Mouse (Mus musculus): ENCODE measurements around the gene Sla2. TPM values are rescaled to one million over a fixed set of nuclear protein-coding genes. Genes with fewer than 3 reads are reported as not detected.
"Not testable (repeated sequence)": the region's sequence is repeated elsewhere in the genome, so short reads cannot be mapped to it uniquely, and the experiment has no call there.

Sla2 gene
- polyA plus RNA-seq (2012; ENCODE audit: insufficient read depth, insufficient read length, low replicate concordance, missing spikeins), result not detected in 2 replicates

DNA sequence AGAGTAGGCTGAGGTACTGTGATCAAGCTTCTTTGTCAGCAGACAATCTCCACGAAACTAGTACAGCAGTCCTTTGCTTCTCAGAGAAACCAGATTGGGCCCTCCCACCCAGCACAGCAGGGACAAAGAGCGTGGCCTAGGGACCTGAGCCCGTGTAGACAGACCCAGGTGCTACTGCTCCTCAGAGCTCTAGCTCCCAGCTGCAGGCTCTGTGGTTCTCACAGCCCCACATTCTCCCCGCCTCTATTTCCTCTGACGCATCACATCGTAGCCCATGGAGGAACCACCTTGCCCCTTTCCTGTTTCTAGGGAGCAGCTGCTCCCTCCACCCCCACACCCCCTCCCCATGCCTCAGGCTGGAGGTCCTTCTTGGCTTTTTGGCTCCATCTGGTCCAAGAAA, at the start of gene Sla2:
Gene Sla2, minus strand, starts transcription at position 176 of the 400 bp plus-strand sequence.
- Histone ChIP-seq H3K4me3 (ENCODE audit: insufficient read depth, low read depth, low read length) (no peak within 1 kb of the TSS; the same call in 1 of the 2 replicates), H3K27ac (ENCODE audit: insufficient read depth, low read depth, low read length) (no peak within 1 kb of the TSS), H3K4me1 (ENCODE audit: control insufficient read depth, insufficient read depth, low read length) (peaks cover 3% of the 10 kb centered on the region; the same call in 1 of the 2 replicates)
- TF ChIP-seq POLR2A (IDR thresholded peaks at IDR 0.05; ENCODE audit: insufficient read depth, low read depth, low read length) (no peak), CTCF (IDR thresholded peaks at IDR 0.05; ENCODE audit: insufficient read depth, low read depth, low read length) (no peak)
- 64% methylated on average over 6 of the region's 6 CpGs for WGBS

DNA sequence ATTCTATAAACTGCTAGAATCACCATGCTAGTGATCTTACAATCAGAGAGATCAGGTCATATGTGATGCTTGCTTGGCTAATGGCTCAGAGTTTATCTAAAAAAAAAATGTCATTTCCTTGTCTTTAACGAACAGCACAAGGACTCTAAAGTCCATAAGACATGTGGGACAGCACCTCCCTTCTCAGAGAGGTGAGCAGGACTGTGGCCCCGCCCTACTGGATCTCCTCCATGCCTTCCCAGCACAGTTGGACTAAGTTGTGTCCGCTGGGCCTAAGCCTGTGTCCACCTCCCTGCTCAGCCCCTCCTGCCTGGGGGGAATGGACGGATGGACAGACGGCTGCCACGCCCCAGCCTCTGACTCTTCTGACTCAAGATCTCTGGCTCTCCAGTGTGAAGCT, 48.0 kb upstream of the Sla2 start:
- TF ChIP-seq POLR2A (IDR thresholded peaks at IDR 0.05; ENCODE audit: insufficient read depth, low read depth, low read length) (no peak), CTCF (IDR thresholded peaks at IDR 0.05; ENCODE audit: insufficient read depth, low read depth, low read length) (no peak)
- WGBS, result 85% methylated on average over 6 of the region's 6 CpGs
- no peak overlapping the region for H3K4me3 ChIP-seq (ENCODE audit: insufficient read depth, low read depth, low read length)
- peaks cover 9% of the 10 kb centered on the region for H3K4me1 ChIP-seq (ENCODE audit: control insufficient read depth, insufficient read depth, low read length)
- H3K27ac ChIP-seq (ENCODE audit: insufficient read depth, low read depth, low read length), result no peak overlapping the region

DNA sequence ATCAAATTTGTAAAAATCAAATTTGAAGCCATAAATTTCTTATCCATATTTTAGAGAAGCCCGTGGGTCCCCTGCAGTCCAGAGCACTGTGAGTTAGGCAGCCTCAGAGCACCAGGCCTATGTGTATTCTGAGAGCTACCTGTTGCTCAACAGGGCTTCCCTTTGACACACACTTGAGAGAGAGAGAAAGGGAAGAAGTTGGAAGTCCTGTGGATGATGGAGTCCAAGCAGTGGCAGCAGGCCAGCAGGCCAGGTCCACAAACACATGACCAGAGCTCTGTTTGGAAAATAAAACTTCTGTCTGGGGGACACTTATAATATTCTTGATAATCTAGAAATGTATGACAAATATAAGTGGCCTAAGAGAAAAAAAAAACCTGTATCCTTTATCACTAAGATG, 46.4 kb upstream of the Sla2 start:
- no peak overlapping the region for H3K4me3 ChIP-seq (ENCODE audit: insufficient read depth, low read depth, low read length)
- TF ChIP-seq POLR2A (IDR thresholded peaks at IDR 0.05; ENCODE audit: insufficient read depth, low read depth, low read length), result no peak
- TF ChIP-seq CTCF (IDR thresholded peaks at IDR 0.05; ENCODE audit: insufficient read depth, low read depth, low read length), result no peak
- peaks cover 5% of the 10 kb centered on the region for H3K4me1 ChIP-seq (ENCODE audit: control insufficient read depth, insufficient read depth, low read length)
- no peak overlapping the region for H3K27ac ChIP-seq (ENCODE audit: insufficient read depth, low read depth, low read length)
- 90% methylated on average over 1 of the region's 1 CpGs for WGBS

DNA sequence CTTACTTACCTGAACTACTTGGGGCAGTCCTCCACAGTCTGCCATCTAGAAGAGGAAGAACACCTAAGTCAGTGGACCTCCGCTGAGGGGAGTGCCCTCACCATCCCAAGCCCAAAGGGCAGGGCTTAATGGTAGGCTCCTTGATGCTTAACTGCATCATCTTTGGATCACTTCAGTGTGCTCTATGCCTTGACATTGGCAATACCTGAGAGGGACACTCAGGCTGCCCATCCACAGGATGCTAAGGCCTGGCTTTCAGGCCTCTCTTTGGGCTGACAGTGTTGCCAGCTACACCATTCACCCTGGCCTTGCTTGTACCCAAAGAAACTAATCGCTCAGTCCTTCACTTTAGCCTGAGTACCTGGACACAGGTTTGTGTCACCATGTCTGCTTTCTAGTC, 44.4 kb upstream of the Sla2 start:
- Histone ChIP-seq H3K27ac (ENCODE audit: insufficient read depth, low read depth, low read length) (no peak overlapping the region), H3K4me3 (ENCODE audit: insufficient read depth, low read depth, low read length) (no peak overlapping the region), H3K4me1 (ENCODE audit: control insufficient read depth, insufficient read depth, low read length) (no peaks in the 10 kb centered on the region)
- 98% methylated on average over 2 of the region's 2 CpGs for WGBS
- TF ChIP-seq CTCF (IDR thresholded peaks at IDR 0.05; ENCODE audit: insufficient read depth, low read depth, low read length) (no peak), POLR2A (IDR thresholded peaks at IDR 0.05; ENCODE audit: insufficient read depth, low read depth, low read length) (no peak)

DNA sequence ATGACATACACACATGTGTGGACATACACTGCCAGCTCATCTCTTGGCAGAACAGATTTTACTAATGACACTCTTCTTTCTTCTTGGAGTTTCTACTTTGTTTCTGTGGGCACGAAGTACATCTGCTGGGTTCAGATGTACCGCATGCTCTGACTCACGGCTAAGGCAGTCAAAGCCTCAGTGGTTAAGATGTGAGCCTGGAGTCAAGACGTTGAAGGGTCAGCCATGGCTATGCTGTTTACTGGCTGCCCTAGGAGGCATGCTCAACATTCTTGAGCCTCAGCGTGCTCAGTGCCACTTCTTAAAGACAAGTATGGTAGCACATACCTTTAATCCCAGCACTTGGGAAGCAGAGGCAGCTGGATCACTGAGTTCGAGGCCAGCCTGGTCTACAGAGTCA, 43.6 kb upstream of the Sla2 start:
- Histone ChIP-seq H3K27ac (ENCODE audit: insufficient read depth, low read depth, low read length) (no peak overlapping the region), H3K4me1 (ENCODE audit: control insufficient read depth, insufficient read depth, low read length) (peaks cover 3% of the 10 kb centered on the region; the same call in 1 of the 2 replicates), H3K4me3 (ENCODE audit: insufficient read depth, low read depth, low read length) (no peak overlapping the region)
- no peak for TF ChIP-seq CTCF (IDR thresholded peaks at IDR 0.05; ENCODE audit: insufficient read depth, low read depth, low read length)
- TF ChIP-seq POLR2A (IDR thresholded peaks at IDR 0.05; ENCODE audit: insufficient read depth, low read depth, low read length), result no peak
- 87% methylated on average over 6 of the region's 6 CpGs for WGBS

DNA sequence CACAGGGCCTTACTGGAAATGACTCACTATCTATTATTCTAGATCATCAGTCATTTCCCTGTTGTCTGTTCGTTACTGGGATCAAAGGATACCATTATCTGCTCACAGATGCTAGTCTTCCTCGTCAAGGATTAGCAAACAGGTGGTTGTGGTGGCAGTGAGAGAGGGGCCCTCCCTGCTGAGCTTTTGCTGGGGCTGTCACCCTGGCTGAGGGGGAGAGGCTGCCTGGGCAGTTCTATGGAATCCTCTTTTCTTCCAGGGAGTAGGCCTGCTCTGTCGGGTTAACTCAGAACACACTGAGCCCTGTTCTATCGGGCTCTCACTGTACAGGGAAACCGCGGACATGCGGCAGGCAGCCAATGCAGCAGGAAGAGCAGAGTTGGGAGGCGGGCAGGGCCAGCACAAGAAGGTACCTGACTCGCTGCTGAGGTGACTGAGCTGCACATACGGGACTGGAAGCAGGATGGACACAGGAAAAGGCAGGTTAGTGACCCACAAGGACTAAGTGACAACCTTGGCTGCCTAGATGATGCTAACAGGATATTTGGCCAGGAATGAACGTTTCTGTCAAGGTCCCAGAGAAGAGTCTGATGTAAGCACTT, 42.6 kb upstream of the Sla2 start:
- no peak overlapping the region for H3K27ac ChIP-seq (ENCODE audit: insufficient read depth, low read depth, low read length)
- H3K4me1 ChIP-seq (ENCODE audit: control insufficient read depth, insufficient read depth, low read length), result peaks cover 3% of the 10 kb centered on the region; the same call in 1 of the 2 replicates
- TF ChIP-seq POLR2A (IDR thresholded peaks at IDR 0.05; ENCODE audit: insufficient read depth, low read depth, low read length) (no peak), CTCF (IDR thresholded peaks at IDR 0.05; ENCODE audit: insufficient read depth, low read depth, low read length) (no peak)
- no peak overlapping the region for H3K4me3 ChIP-seq (ENCODE audit: insufficient read depth, low read depth, low read length)
- 67% methylated on average over 11 of the region's 11 CpGs for WGBS

DNA sequence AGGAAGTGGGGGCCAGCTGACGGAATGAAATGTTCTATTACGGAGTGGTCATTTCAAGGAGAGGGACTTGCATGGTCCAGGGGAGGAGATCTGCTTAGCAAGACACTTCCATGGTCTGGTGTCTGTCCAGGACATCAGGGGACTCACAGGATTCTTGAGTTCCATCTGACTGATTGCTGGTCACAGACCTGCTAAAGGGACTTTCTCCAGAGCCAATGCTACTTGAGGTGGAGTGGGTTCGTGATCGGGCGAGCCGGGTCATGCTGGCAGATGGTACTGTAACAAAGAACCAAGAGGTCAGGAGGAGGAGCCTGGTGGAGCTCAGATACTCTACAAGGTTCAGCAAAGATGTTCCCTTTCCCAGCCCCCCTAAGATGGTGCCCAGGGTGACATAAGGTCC, 41.6 kb upstream of the Sla2 start:
- TF ChIP-seq POLR2A (IDR thresholded peaks at IDR 0.05; ENCODE audit: insufficient read depth, low read depth, low read length) (no peak), CTCF (IDR thresholded peaks at IDR 0.05; ENCODE audit: insufficient read depth, low read depth, low read length) (no peak)
- WGBS, result 95% methylated on average over 6 of the region's 6 CpGs
- Histone ChIP-seq H3K4me3 (ENCODE audit: insufficient read depth, low read depth, low read length) (no peak overlapping the region), H3K4me1 (ENCODE audit: control insufficient read depth, insufficient read depth, low read length) (peaks cover 3% of the 10 kb centered on the region; the same call in 1 of the 2 replicates), H3K27ac (ENCODE audit: insufficient read depth, low read depth, low read length) (no peak overlapping the region)

DNA sequence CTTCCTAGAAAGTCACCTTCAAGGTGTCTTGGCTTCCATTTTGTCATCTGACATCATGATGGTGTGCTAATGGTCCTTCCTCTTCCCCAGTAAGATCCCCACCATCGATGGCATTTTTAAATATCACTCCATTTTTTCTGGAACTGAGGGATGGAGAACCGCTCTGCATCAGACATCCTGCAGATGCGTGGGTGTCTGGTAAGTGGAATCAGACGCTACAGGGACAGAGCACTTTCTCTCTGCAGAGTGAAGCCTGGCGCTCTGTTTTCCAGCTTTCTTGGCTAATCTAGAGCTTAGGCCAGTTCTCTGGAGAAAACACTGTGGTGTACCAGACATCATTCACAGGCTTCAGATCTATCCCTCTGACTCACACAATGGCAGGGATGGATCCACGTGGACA, 40.7 kb upstream of the Sla2 start:
- no peak for TF ChIP-seq CTCF (IDR thresholded peaks at IDR 0.05; ENCODE audit: insufficient read depth, low read depth, low read length)
- TF ChIP-seq POLR2A (IDR thresholded peaks at IDR 0.05; ENCODE audit: insufficient read depth, low read depth, low read length), result no peak
- H3K4me1 ChIP-seq (ENCODE audit: control insufficient read depth, insufficient read depth, low read length), result peaks cover 3% of the 10 kb centered on the region; the same call in 1 of the 2 replicates
- WGBS, result 77% methylated on average over 6 of the region's 6 CpGs
- peak overlapping the region; percentile 26; the same call in 1 of the 2 replicates for H3K27ac ChIP-seq (ENCODE audit: insufficient read depth, low read depth, low read length)
- no peak overlapping the region for H3K4me3 ChIP-seq (ENCODE audit: insufficient read depth, low read depth, low read length)

DNA sequence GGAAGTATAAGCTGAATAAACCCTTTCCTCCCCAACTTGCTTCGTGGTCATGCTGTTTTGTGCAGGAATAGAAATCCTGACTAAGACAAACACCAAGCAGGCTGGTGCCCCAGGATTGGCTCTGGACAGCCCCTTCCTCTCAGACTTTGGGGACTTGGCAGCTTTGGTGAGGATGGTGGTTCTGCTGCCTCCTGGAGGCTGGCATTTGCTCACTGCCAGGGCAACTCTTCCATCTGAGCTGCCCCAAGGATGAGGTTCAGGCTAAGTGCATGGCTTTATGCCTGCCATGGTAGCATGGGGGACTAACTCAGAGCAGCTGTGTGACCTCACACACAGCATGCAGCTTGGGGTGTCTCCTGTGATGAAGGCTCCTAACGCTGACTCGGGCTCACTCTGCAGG, 38.6 kb upstream of the Sla2 start:
- not testable (repeated sequence) for H3K27ac ChIP-seq (ENCODE audit: insufficient read depth, low read depth, low read length); H3K4me1 ChIP-seq (ENCODE audit: control insufficient read depth, insufficient read depth, low read length); H3K4me3 ChIP-seq (ENCODE audit: insufficient read depth, low read depth, low read length)
- 88% methylated on average over 3 of the region's 3 CpGs for WGBS

DNA sequence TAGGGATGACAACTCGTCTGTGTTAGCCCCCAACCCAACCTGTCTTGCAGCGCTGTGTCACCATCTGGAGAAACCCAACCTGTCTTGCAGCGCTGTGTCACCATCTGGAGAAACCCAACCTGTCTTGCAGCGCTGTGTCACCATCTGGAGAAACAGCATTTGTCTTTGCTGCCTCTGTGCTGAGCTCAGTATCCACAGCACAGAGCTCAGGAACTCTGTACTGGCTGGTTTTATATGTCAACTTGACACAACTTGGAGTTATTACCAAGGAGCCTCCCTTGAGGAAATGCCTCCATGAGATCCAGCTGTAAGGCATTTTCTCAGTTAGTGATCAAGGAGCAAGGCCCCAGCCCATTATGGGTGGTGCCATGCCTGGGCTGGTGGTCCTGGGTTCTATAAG, 38.1 kb upstream of the Sla2 start:
- not testable (repeated sequence) for H3K4me3 ChIP-seq (ENCODE audit: insufficient read depth, low read depth, low read length); H3K4me1 ChIP-seq (ENCODE audit: control insufficient read depth, insufficient read depth, low read length); H3K27ac ChIP-seq (ENCODE audit: insufficient read depth, low read depth, low read length)
- WGBS, result 82% methylated on average over 4 of the region's 4 CpGs
